Mouse (Mus musculus): ENCODE data around the gene Ascl2.

Gene Ascl2

GRCm38 (mm10) chr7:142997403-142998150, 28.5 kb upstream of the Ascl2 start:
- no peak for DNase-seq

GRCm38 (mm10) chr7:142996998-142997397, 27.9 kb upstream of the Ascl2 start:
- DNase-seq = no peak

- DNase-seq = no peak
Measured at GRCm38 (mm10) chr7:142995630-142996338, 26.7 kb upstream of the Ascl2 start.

GRCm38 (mm10) chr7:142995004-142995403, 25.9 kb upstream of the Ascl2 start:
- DNase-seq = no peak

DNA sequence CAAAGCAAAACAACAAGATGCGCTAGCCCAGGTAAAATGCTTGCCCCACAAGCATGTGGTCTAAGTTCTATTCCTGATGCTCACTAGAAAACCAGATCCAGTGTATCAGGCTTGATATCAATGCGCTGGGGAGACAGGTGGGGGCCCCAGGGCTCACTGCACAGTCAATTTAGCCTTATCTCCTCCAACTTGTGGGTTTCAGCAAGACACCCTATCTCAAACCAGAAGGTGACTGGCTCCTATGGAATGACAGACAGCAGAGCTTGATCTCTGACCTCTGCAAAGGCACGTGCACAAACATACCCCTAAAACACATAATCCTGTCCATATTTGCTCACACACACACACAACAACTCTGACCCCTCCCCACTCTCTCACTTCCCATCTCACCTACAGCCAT, 18.7 kb upstream of the Ascl2 start:
- no peak for DNase-seq

- no peak for DNase-seq
Measured at GRCm38 (mm10) chr7:142985146-142985545, 16.1 kb upstream of the Ascl2 start.

- no peak for DNase-seq
Measured at GRCm38 (mm10) chr7:142981908-142982307, 12.8 kb upstream of the Ascl2 start.

DNA sequence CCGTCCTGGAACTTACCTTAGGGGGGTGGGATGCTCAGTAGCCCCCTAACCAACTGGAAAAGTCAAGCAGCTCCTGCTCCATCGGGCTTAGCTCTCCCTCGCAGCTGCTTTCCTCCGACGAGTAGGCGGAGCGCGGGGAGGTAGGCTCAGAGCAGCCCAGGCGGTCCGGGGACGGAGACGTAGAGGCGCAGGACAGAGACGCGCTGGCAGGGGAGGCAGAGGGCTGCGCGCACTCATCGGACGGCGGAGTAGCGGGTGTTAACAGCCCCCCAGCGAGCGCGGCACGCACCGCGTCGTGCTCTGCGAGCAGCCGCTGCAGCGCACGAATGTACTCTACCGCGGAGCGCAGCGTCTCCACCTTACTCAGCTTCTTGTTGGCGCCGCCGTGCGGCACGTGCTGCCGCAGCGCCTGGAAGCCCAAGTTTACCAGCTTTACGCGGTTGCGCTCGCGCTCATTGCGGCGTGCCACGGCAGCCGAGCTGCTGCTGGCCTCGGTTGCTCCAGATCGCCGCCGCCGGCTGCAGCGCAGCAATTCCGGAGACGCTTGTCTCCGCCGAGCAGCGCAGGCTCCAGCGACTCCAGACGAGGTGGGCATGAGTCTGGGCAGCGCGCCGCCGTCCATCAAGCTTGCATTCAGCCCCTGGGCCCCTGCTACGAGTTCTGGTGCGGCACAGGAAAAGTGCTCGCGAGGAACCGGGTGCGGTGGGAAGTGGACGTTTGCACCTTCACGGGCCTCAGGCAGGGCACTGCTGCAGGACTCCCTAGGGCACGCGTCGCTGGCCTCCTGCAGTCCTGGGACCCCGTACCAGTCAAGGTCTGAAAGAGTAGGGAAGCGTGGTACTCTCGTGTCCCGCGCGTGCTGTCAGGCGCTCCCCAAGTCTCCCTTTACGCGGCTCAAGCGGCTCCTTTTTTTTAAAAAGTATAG, 918 bp downstream of the Ascl2 start:
- peak; percentile 73 for DNase-seq

DNA sequence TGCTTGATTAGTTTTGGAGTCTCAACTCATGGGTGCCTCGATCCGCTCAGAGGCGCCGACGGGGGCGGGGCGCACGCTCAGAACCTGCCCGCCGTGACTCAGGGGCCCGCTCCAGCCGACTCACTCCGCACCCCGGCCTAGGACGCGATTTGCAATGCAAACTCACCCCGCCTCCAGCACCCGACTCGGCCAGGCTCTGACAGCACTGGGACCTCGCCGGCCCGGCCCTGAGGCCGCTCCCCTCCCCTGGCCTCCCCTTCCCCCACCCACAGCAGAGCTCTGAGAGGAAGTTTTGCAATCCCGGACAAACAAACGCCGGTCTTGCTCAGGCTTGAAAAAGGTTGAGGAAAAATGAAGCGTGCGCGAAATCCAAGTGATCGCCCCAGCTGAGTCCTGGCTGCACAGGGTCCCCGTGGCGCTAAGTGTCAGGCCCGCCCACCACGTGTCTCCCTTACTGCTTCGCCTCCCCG, 1.6 kb downstream of the Ascl2 start:
- DNase-seq = peak; percentile 25

DNA sequence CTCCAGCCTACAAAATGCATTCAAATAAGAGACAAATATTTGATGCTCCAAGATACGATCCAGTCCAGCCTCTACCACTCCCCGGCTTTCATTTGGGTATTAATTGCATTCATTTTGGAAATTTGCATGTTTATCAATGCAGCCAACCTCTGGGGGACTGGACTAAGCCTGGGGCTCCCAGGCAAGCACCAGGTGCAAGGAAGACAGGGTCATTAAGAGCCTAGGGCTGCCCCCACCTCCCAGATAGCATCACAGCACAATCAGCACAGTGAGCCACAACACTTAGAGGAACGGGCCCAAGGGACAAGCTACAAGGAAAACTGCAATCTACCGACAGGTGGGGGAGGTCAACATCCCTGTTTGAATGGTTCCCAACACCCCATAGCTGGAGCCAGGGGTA, 9.3 kb downstream of the Ascl2 start:
- DNase-seq = no peak

DNA sequence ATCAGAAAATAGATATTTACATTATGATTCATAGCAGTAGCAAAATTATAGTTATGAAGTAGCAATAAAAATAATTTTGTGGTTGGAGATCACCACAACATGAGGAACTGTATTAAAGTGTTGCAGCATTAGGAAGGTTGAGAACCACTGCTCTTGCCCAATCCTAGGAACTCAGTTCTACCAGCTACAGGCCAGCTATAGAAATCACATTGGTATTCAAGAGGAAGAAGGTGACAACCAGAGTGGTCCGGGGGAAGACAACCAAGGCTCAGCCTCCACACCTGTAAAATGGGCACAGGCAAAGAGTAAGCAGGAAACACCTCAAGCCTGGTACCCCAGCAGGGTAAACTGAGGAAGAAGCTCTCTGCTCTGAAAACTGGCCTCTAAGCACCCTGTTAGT, 10.2 kb downstream of the Ascl2 start:
- no peak for DNase-seq

- DNase-seq = no peak
Measured at GRCm38 (mm10) chr7:142956018-142956417, 13.0 kb downstream of the Ascl2 start.

DNA sequence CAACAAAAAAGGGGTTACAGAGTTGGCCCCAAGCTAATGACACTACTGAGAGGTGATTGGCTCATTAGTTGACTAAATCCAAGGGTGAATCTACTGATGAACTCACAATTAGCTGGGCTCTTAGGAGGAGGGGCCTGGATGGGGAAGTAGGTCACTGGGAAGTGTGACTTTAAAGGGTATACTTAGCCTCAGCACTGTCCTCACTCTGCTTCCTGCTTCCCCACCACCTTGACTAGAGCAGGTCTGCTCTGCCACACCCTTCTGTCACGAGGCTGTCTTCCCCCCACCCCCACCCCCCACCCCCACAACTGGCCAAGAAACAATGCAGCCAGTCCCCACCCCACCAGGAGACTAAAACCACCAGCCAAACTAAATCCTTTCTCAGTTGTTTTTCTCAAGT, 19.5 kb downstream of the Ascl2 start:
- no peak for DNase-seq

DNA sequence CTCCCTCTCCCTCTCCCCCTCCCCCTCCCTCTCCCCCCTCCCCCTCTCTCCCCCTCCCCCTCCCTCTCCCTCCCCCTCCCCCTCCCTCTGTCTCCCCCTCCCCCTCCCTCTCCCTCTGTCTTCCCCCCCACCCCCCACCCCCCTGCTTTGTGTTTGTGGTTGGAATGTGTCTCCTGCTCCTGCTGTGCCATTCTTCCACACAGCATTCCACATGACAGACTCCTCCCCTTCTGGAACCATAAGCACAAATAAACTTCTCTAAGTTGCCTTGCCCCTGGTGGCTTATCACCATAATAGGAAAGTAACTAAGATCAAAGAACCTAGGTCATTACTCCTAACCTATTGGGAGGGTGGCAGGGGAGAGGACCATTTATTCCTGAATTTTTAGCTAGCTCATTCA, 31.4 kb downstream of the Ascl2 start:
- DNase-seq = no peak

DNA sequence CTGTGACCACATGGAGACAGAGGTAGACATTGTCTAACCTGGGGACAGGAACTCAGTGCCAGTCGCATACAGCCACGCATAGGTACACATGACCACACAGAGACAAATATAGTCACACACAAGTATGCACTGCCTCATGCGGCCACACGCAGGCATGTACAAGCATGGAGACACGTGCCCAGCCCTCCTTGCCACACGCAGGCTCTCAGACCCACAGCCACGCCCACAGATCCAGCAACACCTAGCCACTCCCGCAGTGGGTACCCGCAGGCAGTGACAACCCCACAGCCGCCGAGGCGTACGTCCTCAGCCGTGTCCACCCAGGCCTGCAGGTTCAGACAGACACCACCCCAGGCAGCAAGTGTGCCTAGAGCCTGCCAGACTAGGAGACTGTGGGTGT, 33.4 kb downstream of the Ascl2 start:
- DNase-seq = no peak

- no peak for DNase-seq
Measured at GRCm38 (mm10) chr7:142932469-142932868, 36.6 kb downstream of the Ascl2 start.

- DNase-seq = no peak
Measured at GRCm38 (mm10) chr7:142931028-142931427, 38.0 kb downstream of the Ascl2 start, which contains the start of gene Th. TSS of gene Th (minus strand) at chr7:142931128.

GRCm38 (mm10) chr7:142929516-142929915, 39.5 kb downstream of the Ascl2 start:
- no peak for DNase-seq

GRCm38 (mm10) chr7:142927293-142927692, 41.8 kb downstream of the Ascl2 start:
- no peak for DNase-seq

DNA sequence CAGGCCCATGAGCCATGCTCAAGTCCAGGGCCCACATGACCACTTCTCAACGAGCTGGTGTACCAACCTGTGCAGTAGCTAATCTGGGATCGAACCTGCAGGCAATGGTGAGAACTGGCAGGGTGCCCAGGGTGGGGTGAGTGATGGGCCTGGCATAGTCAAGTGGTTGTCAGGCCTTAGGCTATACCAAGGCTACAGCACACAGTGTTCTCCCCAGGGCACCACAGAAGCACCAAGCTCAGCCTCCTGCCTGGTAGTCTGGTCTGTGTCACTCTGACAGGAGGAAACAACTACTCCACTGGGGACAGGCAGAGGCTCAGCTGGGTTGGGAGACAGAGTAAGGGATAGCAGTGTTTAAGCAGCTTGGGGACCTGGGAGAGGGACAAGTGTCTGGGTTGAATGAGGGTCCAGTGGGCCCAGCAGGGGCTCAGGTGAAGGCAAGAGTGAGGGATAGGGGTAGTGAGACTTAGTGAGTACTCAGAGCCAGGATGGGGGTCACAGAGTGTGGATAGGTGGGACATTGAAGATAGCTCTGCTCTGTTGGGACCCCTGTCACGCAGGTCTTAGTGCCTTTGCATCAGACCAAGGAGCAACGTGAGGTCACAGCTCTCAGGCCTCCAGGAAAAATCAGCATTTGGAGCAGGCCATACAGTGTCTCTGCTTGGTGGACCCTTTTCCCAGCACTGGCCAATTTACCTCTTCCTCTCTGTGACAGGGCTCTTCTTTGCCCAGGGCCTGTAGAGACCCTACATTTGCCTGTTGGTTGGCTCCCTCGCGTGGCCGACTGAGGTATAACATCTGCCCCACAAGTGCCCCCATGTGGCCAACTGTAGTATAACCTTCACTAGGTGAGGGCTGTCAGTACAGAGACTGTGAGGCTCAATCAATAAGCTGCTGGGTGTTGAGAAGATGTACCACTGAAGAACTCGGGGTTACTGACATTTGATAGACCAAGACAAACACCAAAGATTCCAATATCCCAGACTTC, 50.1 kb downstream of the Ascl2 start:
- DNase-seq = peak; percentile 81

- DNase-seq = no peak
Measured at GRCm38 (mm10) chr7:142917659-142918058, 51.4 kb downstream of the Ascl2 start.

Measured in thymus, postnatal 4 days (tissue).